Mouse (Mus musculus): Measurements from ENCODE around the gene Znrf3. TPM values are rescaled to one million over a fixed set of nuclear protein-coding genes. Genes with fewer than 3 reads are reported as not detected.

Znrf3 gene
- total RNA-seq, 2 experiments from 2014 or later, result 19.7 to 20.5 TPM

DNA sequence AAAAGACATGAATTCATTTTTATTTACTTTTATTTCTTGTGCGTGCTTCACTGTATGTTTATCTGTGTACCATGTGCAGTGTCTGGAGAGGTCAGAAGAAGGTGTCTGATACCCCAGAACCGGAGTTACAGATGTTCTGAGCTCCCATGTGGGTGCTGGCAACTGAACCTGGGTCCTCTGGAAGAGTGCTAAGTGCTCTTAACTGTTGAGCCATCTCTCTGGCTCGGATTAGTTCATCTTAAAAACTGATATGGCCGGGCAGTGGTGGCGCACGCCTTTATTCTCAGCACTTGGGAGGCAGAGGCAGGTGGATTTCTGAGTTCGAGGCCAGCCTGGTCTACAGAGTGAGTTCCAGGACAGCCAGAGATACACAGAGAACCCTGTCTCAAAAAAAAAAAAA, 201.4 kb downstream of the Znrf3 start:
- no peak for DNase-seq (ENCODE audit: low spot score in 2 of 2)

DNA sequence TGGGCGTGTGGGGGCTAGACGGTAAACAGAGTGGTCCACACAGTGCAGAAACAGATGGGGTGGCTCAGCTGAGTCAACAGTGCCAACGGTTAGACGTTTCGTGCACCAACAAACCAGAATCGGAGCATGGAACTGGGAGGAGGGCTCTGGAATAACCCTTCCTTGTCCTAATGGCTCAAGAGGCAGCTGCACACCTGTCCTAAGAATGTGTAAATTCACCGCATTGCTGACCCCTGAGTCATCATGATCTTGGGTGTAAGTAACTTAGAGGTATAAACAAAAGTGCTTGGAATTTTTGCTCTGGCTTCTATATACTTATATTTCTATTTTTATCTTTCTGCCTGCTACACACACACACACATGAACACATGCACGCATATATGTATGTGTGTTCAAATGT, 202.5 kb downstream of the Znrf3 start:
- peak in 1 of 2 experiments; percentile 14 for DNase-seq (ENCODE audit: low spot score in 2 of 2)

DNA sequence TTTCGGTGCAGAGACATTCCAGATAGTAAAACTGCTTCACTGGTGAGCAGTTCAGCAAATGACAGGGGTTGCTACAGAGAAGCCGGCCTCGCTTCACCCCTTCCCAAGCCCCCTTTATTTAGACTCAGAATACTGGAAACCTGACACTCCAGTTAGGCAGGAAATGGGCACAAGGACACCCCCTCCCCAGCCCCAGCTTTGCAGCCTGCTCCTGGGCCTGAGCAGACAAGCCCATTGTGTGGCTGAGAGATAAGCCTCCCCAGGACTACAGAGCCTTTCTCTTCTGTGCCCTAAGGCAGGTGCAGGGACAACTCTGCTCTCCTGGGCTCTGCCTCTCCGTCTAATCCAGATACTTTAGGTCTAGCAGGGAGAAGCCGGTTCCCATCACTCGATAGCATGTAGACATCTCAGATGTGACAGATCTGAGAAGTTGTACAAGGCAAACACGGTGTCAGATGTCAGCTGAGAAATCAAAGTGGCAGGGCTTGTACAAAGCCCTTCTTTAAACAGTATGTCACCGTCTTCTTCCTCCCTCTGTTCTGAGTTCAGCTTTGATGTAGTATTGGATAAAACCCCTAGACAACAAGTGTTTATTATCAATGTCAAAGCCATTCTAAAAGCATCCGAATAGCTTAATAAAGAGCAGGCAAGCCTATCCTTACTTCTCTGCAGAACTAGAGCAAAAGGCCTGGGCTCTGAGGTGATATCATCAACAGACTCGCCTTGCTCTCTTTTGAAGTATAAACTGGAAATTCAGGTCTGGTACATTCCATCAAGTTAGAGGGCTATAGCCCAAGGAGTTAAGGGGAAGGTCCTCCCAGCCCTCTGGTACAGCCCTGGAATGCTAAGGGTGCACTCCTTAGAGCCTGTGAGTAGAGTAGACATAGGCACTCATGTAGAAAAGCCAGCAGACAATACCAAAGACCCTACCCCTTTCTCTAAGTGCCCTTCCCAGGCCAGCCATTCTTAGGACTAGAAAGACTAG, 204.6 kb downstream of the Znrf3 start:
- DNase-seq (ENCODE audit: low spot score in 2 of 2), result no peak

Other genes with a start within 250 kb of the Znrf3 start
- 10 to 100 TPM; 12.9 to 15.5 TPM for gene Kremen1, start 183.3 kb downstream of the Znrf3 start, total RNA-seq (2021)
- gene Xbp1, start 75.8 kb upstream of the Znrf3 start, total RNA-seq (2021), result 100 to 1,000 TPM; 112 to 114 TPM
- gene Ccdc117, start 97.3 kb upstream of the Znrf3 start, total RNA-seq (2021), result 10 to 100 TPM; 19.0 to 20.8 TPM
- not detected for gene Ankrd36, start 124.8 kb upstream of the Znrf3 start, total RNA-seq (2021)